Mouse (Mus musculus): ENCODE data around the gene Ncapg2. TPM values are rescaled to one million over a fixed set of nuclear protein-coding genes. Genes with fewer than 3 reads are reported as not detected.

Ncapg2 gene
- polyA plus RNA-seq (2014; fragmentation: Nextera tagmentation; extraction: Ambion mirVana) = 8.1 and 10.5 TPM in 2 replicates

DNA sequence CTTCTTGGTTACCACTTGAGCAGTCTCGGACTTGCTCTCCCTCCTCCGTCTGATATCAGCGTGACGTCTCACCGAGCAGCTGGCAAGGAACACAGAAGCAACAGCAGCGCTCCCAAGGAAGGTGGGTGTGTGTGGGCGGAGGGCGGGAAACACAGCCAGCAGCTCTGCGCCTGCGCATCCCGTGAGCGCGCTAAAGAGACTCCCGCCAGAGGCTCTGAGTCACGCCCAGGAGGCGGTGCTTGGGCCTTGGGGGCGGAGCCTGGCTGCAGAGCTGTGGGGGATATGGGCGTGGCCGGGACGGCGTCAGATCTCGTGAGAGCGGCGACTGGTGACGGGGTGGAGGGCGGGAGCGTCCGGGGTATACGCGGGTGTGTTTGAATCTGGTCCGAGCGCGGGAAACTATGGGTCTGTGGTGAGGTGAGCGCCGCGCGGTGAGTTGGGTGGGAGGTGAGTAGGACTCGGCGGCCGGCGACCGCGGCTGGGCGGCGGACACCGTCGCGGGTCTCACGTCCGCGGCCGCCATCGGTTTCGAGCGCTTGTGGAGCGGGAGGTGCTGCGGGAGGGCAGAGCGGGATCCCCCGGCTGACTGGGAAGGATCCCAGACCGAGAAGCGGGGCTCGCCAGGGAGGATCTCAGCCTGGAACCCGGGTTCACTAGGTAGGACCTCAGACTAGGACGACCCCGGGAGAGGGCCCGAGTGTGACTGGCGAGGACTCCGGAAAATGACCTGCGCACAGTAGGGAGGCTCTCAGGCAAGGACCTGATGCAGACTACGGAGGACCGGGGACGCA, at the start of gene Ncapg2:
Ncapg2 (plus strand) TSS at position 358 of the 791 bp plus-strand sequence.
- peak; percentile 98 for ATAC-seq (ENCODE audit: low FRiP score)
- H3K27ac ChIP-seq = 0 out of 2 replicates have a peak within 1 kb of the TSS, but pooled peaks have one; percentile 5
- WGBS = under 1% methylated on average over 68 of the region's 72 CpGs
- peak within 1 kb of the TSS; percentile 74 for H3K4me3 ChIP-seq (replicated peaks; ENCODE audit: low read length)
- peaks cover 11% of the 10 kb centered on the region for H3K4me1 ChIP-seq (replicated peaks; ENCODE audit: control insufficient read depth, insufficient read depth, low read length)
- H3K27me3 ChIP-seq (ENCODE audit: control insufficient read depth, insufficient read depth, low read length) = no peaks in the 10 kb centered on the region
- DNase-seq (ENCODE audit: low spot score) = peak; percentile 99
- peak within 1 kb of the TSS; percentile 93 for H3K4me2 ChIP-seq (replicated peaks)
- H3K36me3 ChIP-seq (replicated peaks; ENCODE audit: control insufficient read depth, insufficient read depth) = no peaks in the 10 kb centered on the region; the same call in 1 of the 2 replicates
- peaks cover 27% of the 10 kb centered on the region; the same call in 1 of the 2 replicates for H3K9me3 ChIP-seq (ENCODE audit: control insufficient read depth, low read length)
- H3K9ac ChIP-seq = peak within 1 kb of the TSS; percentile 62

DNA sequence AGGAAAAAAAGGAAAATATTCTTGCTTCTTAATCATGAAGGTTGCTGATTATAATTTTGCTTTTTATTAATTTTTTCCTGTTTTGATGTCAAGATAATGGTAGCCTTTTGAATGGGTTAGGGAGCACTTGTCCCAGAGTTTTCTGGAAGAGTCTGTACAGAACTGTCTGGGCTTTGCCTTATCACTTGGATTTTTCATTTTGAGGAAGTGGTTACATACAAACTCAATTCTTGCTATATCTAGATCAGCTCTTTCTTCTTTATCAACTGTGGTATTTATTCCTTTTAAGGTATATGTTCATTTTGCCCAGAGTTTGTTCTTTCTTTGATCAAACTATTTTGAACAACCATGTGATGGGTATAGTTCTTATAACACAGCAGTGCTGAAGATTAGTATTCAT, 43.1 kb upstream of the Ncapg2 start:
- H3K27ac ChIP-seq = no peak overlapping the region
- no peak for ATAC-seq (ENCODE audit: low FRiP score)
- no peak for DNase-seq (ENCODE audit: low spot score)
- H3K9ac ChIP-seq = no peak overlapping the region
- no peaks in the 10 kb centered on the region for H3K27me3 ChIP-seq (ENCODE audit: control insufficient read depth, insufficient read depth, low read length)
- H3K4me2 ChIP-seq (replicated peaks) = no peak overlapping the region
- peaks cover 55% of the 10 kb centered on the region for H3K36me3 ChIP-seq (replicated peaks; ENCODE audit: control insufficient read depth, insufficient read depth)
- no peaks in the 10 kb centered on the region for H3K9me3 ChIP-seq (ENCODE audit: control insufficient read depth, low read length)
- H3K4me1 ChIP-seq (replicated peaks; ENCODE audit: control insufficient read depth, insufficient read depth, low read length) = no peaks in the 10 kb centered on the region
- H3K4me3 ChIP-seq (replicated peaks; ENCODE audit: low read length) = no peak overlapping the region

DNA sequence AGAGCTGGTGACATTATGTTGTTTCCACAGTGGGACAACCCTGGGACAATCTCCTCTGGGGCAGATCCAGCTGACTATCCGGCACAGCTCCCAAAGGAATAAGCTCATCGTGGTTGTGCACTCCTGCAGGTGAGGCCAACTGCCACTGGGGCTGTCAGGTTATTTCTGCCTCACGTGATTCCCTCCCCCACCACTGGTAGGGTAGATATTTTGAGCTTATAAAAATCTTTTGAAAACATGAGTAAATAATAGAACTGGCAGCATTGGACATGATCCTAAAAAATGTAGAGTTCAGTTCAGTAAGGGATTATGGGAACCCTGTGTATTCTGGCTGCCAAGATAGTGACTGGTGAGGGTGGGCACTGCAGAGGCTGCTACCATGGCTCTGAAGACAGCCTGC, 38.3 kb upstream of the Ncapg2 start:
- H3K4me3 ChIP-seq (replicated peaks; ENCODE audit: low read length) = no peak overlapping the region
- no peak for DNase-seq (ENCODE audit: low spot score)
- 85% methylated on average over 3 of the region's 3 CpGs for WGBS
- no peak for ATAC-seq (ENCODE audit: low FRiP score)
- H3K4me1 ChIP-seq (replicated peaks; ENCODE audit: control insufficient read depth, insufficient read depth, low read length) = no peaks in the 10 kb centered on the region
- no peak overlapping the region for H3K27ac ChIP-seq
- peaks cover 70% of the 10 kb centered on the region for H3K36me3 ChIP-seq (replicated peaks; ENCODE audit: control insufficient read depth, insufficient read depth)
- no peak overlapping the region for H3K4me2 ChIP-seq (replicated peaks)
- H3K9me3 ChIP-seq (ENCODE audit: control insufficient read depth, low read length) = no peaks in the 10 kb centered on the region
- no peak overlapping the region for H3K9ac ChIP-seq
- H3K27me3 ChIP-seq (ENCODE audit: control insufficient read depth, insufficient read depth, low read length) = no peaks in the 10 kb centered on the region

DNA sequence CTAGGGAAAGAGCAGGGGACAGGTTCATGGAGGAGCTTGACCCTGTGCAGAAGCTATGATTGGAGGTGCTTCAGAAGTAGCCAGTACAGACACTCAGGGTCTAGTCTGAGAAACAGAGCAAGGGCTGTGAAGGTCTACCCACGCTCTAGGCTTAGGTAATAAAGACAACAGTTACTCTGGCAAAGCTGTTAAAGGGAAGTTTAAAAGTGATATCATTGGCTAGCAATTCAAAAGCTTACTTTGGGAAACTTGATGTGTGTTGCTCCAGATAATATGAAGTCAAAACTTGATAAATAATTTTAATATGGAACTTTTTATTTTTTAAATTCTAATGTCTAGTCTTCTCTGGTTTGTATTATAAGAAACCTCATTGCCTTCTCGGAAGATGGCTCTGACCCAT, 37.9 kb upstream of the Ncapg2 start:
- H3K4me3 ChIP-seq (replicated peaks; ENCODE audit: low read length) = no peak overlapping the region
- DNase-seq (ENCODE audit: low spot score) = no peak
- WGBS = 99% methylated on average over 2 of the region's 2 CpGs
- H3K4me1 ChIP-seq (replicated peaks; ENCODE audit: control insufficient read depth, insufficient read depth, low read length) = no peaks in the 10 kb centered on the region
- no peak for ATAC-seq (ENCODE audit: low FRiP score)
- no peak overlapping the region for H3K27ac ChIP-seq
- H3K27me3 ChIP-seq (ENCODE audit: control insufficient read depth, insufficient read depth, low read length) = no peaks in the 10 kb centered on the region
- H3K36me3 ChIP-seq (replicated peaks; ENCODE audit: control insufficient read depth, insufficient read depth) = peaks cover 70% of the 10 kb centered on the region
- H3K4me2 ChIP-seq (replicated peaks) = no peak overlapping the region
- H3K9me3 ChIP-seq (ENCODE audit: control insufficient read depth, low read length) = no peaks in the 10 kb centered on the region
- H3K9ac ChIP-seq = no peak overlapping the region

DNA sequence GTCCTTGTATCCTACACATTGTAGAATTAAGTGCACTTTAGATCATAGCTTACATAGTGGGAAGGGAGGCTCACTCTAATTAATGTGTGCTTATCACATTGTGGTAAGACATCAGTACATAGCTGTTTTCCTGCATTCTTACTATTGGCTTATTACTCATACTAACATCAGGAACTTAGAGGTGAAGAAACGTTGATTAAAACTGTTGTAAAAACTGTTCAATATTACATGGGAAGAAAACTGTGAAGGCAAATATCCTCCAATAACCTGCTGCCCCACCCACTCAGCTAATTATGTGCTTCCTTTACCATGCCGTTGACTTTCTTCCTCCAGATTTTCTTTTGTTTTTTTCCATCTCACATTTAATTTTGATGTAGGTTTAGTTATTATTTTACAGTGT, 36.3 kb upstream of the Ncapg2 start:
- no peak overlapping the region for H3K4me2 ChIP-seq (replicated peaks)
- peaks cover 64% of the 10 kb centered on the region for H3K36me3 ChIP-seq (replicated peaks; ENCODE audit: control insufficient read depth, insufficient read depth)
- H3K9ac ChIP-seq = no peak overlapping the region
- no peak overlapping the region for H3K4me3 ChIP-seq (replicated peaks; ENCODE audit: low read length)
- H3K27ac ChIP-seq = no peak overlapping the region
- ATAC-seq (ENCODE audit: low FRiP score) = no peak
- H3K9me3 ChIP-seq (ENCODE audit: control insufficient read depth, low read length) = no peaks in the 10 kb centered on the region
- 86% methylated on average over 2 of the region's 2 CpGs for WGBS
- H3K4me1 ChIP-seq (replicated peaks; ENCODE audit: control insufficient read depth, insufficient read depth, low read length) = no peaks in the 10 kb centered on the region
- DNase-seq (ENCODE audit: low spot score) = no peak
- no peaks in the 10 kb centered on the region for H3K27me3 ChIP-seq (ENCODE audit: control insufficient read depth, insufficient read depth, low read length)

DNA sequence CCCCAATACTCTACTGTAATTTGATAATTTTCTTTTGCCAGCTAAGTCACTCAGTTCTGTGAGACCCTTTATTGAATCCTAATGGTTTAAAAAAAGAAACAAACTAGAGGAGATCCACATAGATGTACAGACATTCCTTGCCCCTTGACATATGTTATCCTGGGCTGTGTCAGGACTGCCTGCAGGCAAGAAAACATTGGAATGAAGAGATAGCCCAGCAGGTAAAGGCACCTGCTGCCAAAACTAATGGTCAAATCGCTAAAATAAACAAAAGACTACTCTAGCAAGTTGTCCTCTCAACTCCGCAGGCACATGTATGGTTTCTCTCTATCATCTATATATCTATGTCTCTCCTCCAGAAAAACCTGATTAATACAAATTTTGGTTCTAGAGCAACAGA, 22.1 kb upstream of the Ncapg2 start:
- Histone ChIP-seq H3K9me3 (ENCODE audit: control insufficient read depth, low read length) (no peaks in the 10 kb centered on the region), H3K4me1 (replicated peaks; ENCODE audit: control insufficient read depth, insufficient read depth, low read length) (no peaks in the 10 kb centered on the region), H3K4me3 (replicated peaks; ENCODE audit: low read length) (no peak overlapping the region), H3K27ac (no peak overlapping the region), H3K27me3 (ENCODE audit: control insufficient read depth, insufficient read depth, low read length) (no peaks in the 10 kb centered on the region), H3K4me2 (replicated peaks) (no peak overlapping the region), H3K36me3 (replicated peaks; ENCODE audit: control insufficient read depth, insufficient read depth) (peaks cover 13% of the 10 kb centered on the region; the same call in 1 of the 2 replicates), H3K9ac (no peak overlapping the region)
- DNase-seq (ENCODE audit: low spot score) (no peak), ATAC-seq (ENCODE audit: low FRiP score) (no peak)
- WGBS = 85% methylated on average over 2 of the region's 2 CpGs

DNA sequence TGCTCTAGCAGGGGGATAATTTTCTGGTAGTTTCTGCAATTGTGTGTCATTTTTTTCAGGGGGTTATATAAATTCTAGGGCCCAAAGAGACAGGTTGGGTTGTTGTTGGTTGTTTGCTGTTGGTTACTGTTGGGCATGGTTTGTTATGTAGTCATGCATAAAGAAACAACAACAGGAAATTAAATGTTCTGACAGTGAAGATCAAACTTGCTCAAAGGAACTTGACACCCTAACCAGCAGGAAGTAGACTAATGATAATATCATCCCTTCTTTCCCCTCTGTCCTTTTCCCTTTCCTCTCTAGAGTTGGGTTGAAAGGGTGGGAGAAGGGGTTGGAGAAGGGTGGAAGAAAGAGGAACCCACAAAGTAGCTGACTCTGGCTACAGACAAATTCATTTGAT, 21.2 kb upstream of the Ncapg2 start:
- H3K27me3 ChIP-seq (ENCODE audit: control insufficient read depth, insufficient read depth, low read length) = no peaks in the 10 kb centered on the region
- no peak overlapping the region for H3K4me2 ChIP-seq (replicated peaks)
- DNase-seq (ENCODE audit: low spot score) = no peak
- no peaks in the 10 kb centered on the region for H3K9me3 ChIP-seq (ENCODE audit: control insufficient read depth, low read length)
- no peaks in the 10 kb centered on the region for H3K4me1 ChIP-seq (replicated peaks; ENCODE audit: control insufficient read depth, insufficient read depth, low read length)
- ATAC-seq (ENCODE audit: low FRiP score) = no peak
- H3K9ac ChIP-seq = no peak overlapping the region
- no peak overlapping the region for H3K4me3 ChIP-seq (replicated peaks; ENCODE audit: low read length)
- H3K27ac ChIP-seq = no peak overlapping the region
- peaks cover 10% of the 10 kb centered on the region; the same call in 1 of the 2 replicates for H3K36me3 ChIP-seq (replicated peaks; ENCODE audit: control insufficient read depth, insufficient read depth)

DNA sequence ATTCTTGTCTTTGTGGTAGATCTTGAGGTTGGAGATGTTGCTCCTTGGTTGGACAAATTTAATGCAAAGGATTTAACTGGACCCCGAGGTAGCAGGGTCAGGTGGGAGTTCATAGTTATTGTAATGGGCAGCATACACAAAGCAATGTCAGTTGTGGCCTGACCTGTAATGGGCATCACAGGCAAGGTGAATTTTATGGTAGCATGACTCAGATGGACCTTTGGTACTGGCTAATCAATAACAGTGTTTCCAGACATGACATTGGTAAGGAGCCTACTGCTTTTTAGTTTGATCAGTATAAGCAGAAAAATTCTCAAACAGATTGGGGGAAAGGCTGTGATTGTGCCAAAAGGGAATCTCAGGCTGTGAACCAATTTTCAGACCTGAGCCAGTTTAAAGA, 18.4 kb upstream of the Ncapg2 start:
- Histone ChIP-seq H3K36me3 (replicated peaks; ENCODE audit: control insufficient read depth, insufficient read depth) (no peaks in the 10 kb centered on the region), H3K4me1 (replicated peaks; ENCODE audit: control insufficient read depth, insufficient read depth, low read length) (no peaks in the 10 kb centered on the region), H3K9ac (no peak overlapping the region), H3K9me3 (ENCODE audit: control insufficient read depth, low read length) (no peaks in the 10 kb centered on the region), H3K4me3 (replicated peaks; ENCODE audit: low read length) (no peak overlapping the region), H3K27me3 (ENCODE audit: control insufficient read depth, insufficient read depth, low read length) (no peaks in the 10 kb centered on the region), H3K27ac (no peak overlapping the region), H3K4me2 (replicated peaks) (no peak overlapping the region)
- DNase-seq (ENCODE audit: low spot score) (no peak), ATAC-seq (ENCODE audit: low FRiP score) (no peak)
- 91% methylated on average over 1 of the region's 1 CpGs for WGBS

DNA sequence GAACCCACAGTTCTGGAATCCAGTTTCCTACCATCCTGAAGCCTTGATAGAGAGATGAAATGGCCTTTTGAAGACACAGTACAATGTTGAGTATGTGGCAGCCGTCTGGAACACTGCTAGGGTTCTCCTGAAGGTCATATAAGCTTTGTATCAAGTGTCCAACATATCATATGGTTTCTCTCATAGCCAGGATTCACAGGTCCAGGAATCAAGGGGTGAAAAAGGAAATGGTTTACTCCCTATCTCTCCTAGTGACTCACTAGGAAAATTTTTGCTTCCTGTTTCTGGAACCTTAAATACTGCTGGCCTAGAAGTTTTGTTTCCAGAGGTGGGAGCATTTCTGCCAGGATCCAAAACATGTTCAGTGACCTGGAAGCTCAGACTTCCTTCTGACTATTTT, 15.3 kb upstream of the Ncapg2 start:
- H3K4me1 ChIP-seq (replicated peaks; ENCODE audit: control insufficient read depth, insufficient read depth, low read length) = no peaks in the 10 kb centered on the region
- 44% methylated on average over 1 of the region's 1 CpGs for WGBS

More for the DNA sequence above, 15.3 kb upstream of the Ncapg2 start:
- ATAC-seq (ENCODE audit: low FRiP score) (no peak), DNase-seq (ENCODE audit: low spot score) (no peak)
- no peaks in the 10 kb centered on the region for H3K36me3 ChIP-seq (replicated peaks; ENCODE audit: control insufficient read depth, insufficient read depth)
- H3K27me3 ChIP-seq (ENCODE audit: control insufficient read depth, insufficient read depth, low read length) = no peaks in the 10 kb centered on the region
- no peak overlapping the region for H3K4me3 ChIP-seq (replicated peaks; ENCODE audit: low read length)
- H3K4me2 ChIP-seq (replicated peaks) = no peak overlapping the region
- H3K9me3 ChIP-seq (ENCODE audit: control insufficient read depth, low read length) = no peaks in the 10 kb centered on the region
- H3K9ac ChIP-seq = no peak overlapping the region
- H3K27ac ChIP-seq = no peak overlapping the region

Measured in hindbrain, embryonic 14.5 days (tissue).